Mouse (Mus musculus): ENCODE results near the gene Slc47a1. TPM values are rescaled to one million over a fixed set of nuclear protein-coding genes. Genes with fewer than 3 reads are reported as not detected.
"Not testable (repeated sequence)": the region's sequence is repeated elsewhere in the genome, so short reads cannot be mapped to it uniquely, and the experiment has no call there.

Gene Slc47a1
- 10 to 100 TPM; 13.4 to 24.4 TPM for total RNA-seq (2021)
- long read RNA-seq, experiment 1, partial matches to known transcripts = 30 of 43 reads
- long read RNA-seq, experiment 1, other reads (novel, unspliced or antisense) = 12 of 43 reads
- long read RNA-seq, experiment 2, partial matches to known transcripts = 14 of 27 reads
- long read RNA-seq, experiment 2, other reads (novel, unspliced or antisense) = 10 of 27 reads

DNA sequence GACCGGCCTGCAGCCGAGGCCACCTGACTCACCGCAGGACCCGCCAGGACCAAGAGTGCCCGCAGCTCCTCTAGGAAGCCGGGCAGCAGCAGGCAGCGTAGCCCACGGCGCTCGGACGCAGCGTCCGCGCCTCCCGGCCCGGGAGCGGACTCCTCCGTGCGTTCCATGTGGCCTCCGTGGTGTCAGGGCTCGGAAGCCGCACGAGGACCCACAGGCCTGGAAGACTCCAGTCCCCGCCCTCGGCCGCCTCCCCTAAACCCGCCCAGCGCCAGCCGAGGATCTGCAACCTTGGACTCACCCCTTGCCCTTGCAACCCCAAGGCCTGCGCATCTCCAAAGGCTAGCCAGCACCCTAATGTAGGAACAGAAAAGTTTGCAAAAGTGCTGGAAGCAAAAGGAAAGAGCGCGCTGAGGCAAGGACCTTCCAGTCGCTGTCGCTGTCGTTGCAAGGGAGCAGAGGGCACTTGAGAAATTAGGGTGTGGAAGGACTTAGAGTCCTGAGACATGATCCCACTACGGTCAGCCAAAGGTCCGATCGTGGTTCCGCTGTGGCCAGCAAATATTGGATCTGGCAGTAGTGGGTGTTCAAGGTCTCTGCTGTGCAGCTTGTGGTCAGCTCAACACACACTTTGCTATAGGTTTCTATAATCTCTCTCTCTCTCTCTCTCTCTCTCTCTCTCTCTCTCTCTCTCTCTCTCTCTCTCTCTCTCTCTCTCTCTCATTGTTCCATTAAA lies at the start of gene Slc47a1:
Gene Slc47a1, minus strand, starts transcription at position 465 of the 733 bp plus-strand sequence.
- TF ChIP-seq CTCF (IDR thresholded peaks at IDR 0.05) = no peak
- peak; percentile 74 for DNase-seq
- Histone ChIP-seq H3K27ac (peak within 1 kb of the TSS; percentile 64), H3K4me3 (peak within 1 kb of the TSS; percentile 67)
- intact Hi-C loops (cut with DNase I) = loop anchor here (2.0 kb wide), 1 partner anchor 21 kb away; no protein-coding TSS in a partner anchor

DNA sequence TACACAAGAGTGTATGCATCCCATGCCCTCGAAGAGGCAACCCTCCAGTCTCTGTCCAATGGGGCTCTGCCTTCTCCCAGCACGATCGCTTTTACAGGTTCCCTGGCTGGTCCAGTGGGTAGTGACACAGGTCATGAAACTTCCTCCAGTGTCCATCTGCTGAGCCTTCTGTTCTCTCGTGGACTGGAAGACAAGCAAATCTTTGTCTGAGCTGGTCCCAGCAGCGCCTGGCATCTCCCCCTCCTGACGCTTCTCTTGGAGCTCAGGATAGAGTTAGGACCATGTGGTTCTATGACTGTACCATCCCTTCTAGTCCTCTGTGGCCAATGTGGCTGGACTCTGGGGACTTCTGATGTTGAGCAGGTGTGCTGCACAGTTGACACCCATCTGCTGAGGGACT lies 41.1 kb upstream of the Slc47a1 start:
- intact Hi-C loops (cut with DNase I) = loop anchor here (5.0 to 10.0 kb wide), 4 partner anchors 83 to 314 kb away; no protein-coding TSS in a partner anchor
- TF ChIP-seq CTCF (IDR thresholded peaks at IDR 0.05) = no peak
- Histone ChIP-seq H3K27ac (no peak overlapping the region), H3K4me3 (no peak overlapping the region)
- DNase-seq = no peak

DNA sequence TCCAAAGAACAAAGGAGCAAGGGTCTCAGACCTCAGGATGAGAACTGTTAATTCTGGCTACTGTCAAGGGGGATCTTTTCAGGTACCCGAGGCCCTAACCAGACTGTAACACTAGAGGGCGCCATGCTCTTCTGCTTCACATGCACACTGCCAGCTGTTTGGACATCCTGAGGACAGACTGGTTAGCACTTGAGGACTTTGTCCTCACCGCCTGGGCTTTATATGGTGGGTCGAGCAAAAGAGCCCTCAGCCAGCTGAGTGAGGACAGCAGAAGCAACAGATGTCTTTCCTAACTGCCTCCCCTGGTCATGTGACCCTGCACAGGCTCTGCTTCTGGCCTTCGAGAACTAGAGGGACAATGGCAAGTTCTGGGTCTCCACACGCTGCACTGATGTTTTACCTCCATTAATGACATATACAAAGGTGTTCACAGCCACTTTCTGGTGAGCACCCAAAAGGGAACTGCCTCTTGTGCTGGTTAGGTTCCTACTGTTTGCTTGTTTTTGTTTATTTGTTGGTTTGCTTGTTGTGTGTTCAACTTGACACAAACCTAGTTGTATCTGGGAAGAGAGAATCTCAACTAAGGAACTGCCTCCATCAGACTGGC lies 39.9 kb upstream of the Slc47a1 start:
- DNase-seq = peak; percentile 85
- H3K27ac ChIP-seq = no peak overlapping the region
- TF ChIP-seq CTCF (IDR thresholded peaks at IDR 0.05) = no peak; the same call in 1 of the 2 replicates
- intact Hi-C loops (cut with DNase I) = loop anchor here (5.0 to 10.0 kb wide), 4 partner anchors 84 to 313 kb away; no protein-coding TSS in a partner anchor
- no peak overlapping the region for H3K4me3 ChIP-seq

GRCm38 (mm10) chr11:61416540-61416939 lies 38.4 kb upstream of the Slc47a1 start:
- intact Hi-C loops (cut with DNase I) = loop anchor here (5.0 to 10.0 kb wide), 4 partner anchors 86 to 312 kb away; no protein-coding TSS in a partner anchor
- not testable (repeated sequence) for H3K4me3 ChIP-seq, H3K27ac ChIP-seq
- TF ChIP-seq CTCF (IDR thresholded peaks at IDR 0.05) = peak; percentile 79
- DNase-seq = peak; percentile 39

DNA sequence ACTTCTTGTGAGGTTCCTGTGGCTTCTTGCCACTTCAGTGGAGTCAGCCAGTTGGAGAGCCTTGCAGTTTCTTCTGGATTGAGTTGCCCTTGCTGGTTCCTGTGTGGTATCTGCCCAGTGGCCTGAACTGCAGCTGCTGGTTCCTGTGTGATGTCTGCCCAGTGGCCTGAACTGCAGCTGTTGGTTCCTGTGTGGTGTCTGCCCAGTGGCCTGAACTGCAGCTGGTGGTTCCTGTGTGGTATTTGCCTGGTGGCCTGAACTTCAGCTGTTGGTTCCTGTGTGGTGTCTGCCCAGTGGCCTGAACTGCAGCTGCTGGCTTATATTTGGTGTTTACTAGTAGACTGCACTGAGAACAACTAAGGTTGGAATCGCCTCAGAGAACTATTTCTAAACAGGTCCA lies 37.3 kb upstream of the Slc47a1 start:
- H3K4me3 ChIP-seq = no peak overlapping the region
- H3K27ac ChIP-seq = no peak overlapping the region
- no peak for TF ChIP-seq CTCF (IDR thresholded peaks at IDR 0.05)
- intact Hi-C loops (cut with DNase I) = loop anchor here (5.0 to 10.0 kb wide), 4 partner anchors 87 to 311 kb away; no protein-coding TSS in a partner anchor
- DNase-seq = no peak

- intact Hi-C loops (cut with DNase I) = loop anchor here (5.0 to 10.0 kb wide), 2 partner anchors 222 to 310 kb away; no protein-coding TSS in a partner anchor
- no peak for DNase-seq
- no peak overlapping the region for H3K4me3 ChIP-seq
- H3K27ac ChIP-seq = no peak overlapping the region
- TF ChIP-seq CTCF (IDR thresholded peaks at IDR 0.05) = peak; percentile 6; the same call in 1 of the 2 replicates
These were observed 36.4 kb upstream of the Slc47a1 start for GRCm38 (mm10) chr11:61414560-61414959.

GRCm38 (mm10) chr11:61413411-61413810 lies 35.3 kb upstream of the Slc47a1 start:
- no peak overlapping the region for H3K27ac ChIP-seq
- no peak for TF ChIP-seq CTCF (IDR thresholded peaks at IDR 0.05)
- intact Hi-C loops (cut with DNase I) = loop anchor here (5.0 to 10.0 kb wide), 2 partner anchors 221 to 309 kb away; no protein-coding TSS in a partner anchor

GRCm38 (mm10) chr11:61411809-61412208 lies 33.7 kb upstream of the Slc47a1 start:
- Histone ChIP-seq H3K27ac (no peak overlapping the region), H3K4me3 (no peak overlapping the region)
- intact Hi-C loops (cut with DNase I) = loop anchor here (5.0 to 10.0 kb wide), 2 partner anchors 220 to 307 kb away; no protein-coding TSS in a partner anchor
- no peak for TF ChIP-seq CTCF (IDR thresholded peaks at IDR 0.05)
- DNase-seq = no peak

More at GRCm38 (mm10) chr11:61413411-61413810, 35.3 kb upstream of the Slc47a1 start:
- DNase-seq = no peak
- no peak overlapping the region for H3K4me3 ChIP-seq

DNA sequence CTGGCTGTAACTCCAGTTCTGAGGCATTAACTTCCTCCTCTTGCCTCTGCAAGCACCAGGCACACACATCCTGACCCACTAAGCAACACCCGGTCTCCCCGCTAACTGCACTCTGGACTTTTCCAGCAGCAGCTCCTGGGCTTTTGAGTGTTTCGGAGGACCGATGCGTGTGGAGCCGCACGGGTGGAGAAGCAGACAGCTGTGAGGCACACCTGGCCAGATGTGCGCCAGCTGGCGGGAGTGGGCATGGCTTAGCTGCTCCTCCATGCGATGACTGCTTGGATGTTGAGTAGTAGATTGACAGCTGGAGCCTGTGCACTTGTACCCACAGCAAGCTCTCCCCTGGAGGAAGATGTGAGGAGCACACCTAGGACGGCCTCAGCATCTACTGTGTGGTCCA lies 33.1 kb upstream of the Slc47a1 start:
- intact Hi-C loops (cut with DNase I) = loop anchor here (5.0 to 10.0 kb wide), 2 partner anchors 219 to 306 kb away; no protein-coding TSS in a partner anchor
- no peak for TF ChIP-seq CTCF (IDR thresholded peaks at IDR 0.05)
- no peak for DNase-seq
- Histone ChIP-seq H3K27ac (no peak overlapping the region), H3K4me3 (no peak overlapping the region)

- DNase-seq = peak; percentile 85
- TF ChIP-seq CTCF (IDR thresholded peaks at IDR 0.05) = no peak; the same call in 1 of the 2 replicates
- Histone ChIP-seq H3K27ac (peak overlapping the region; percentile 99; the same call in 1 of the 2 replicates), H3K4me3 (no peak overlapping the region)
- intact Hi-C loops (cut with DNase I) = loop anchor here (1.0 to 10.0 kb wide), 3 partner anchors 61 to 305 kb away; no protein-coding TSS in a partner anchor
These were observed 32.0 kb upstream of the Slc47a1 start for GRCm38 (mm10) chr11:61410129-61410528.

DNA sequence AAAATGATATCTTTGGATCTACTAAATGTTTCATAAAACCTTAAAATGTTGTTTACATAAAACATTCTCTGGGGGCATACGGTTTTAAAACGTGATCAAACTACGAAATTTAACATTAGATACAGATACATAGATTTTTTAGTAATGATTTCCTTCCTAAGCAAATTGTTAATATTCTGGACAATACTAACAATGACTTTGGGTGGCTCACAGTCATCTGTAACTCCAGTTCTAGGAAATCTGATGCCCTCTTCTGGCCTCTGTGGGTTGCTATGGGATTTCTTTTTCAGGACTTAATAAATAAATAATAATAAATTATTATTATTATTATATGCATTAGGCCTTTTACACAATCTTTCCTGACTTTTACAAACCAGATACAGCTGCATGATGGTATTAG lies 30.9 kb upstream of the Slc47a1 start:
- TF ChIP-seq CTCF (IDR thresholded peaks at IDR 0.05) = peak; percentile 54
- no peak for DNase-seq
- peak overlapping the region; percentile 99 for H3K27ac ChIP-seq
- intact Hi-C loops (cut with DNase I) = no loop called here
- H3K4me3 ChIP-seq = peak overlapping the region; percentile 78
